Mouse (Mus musculus) MEL (cell line): ENCODE measurements around the gene Slc39a11.

Source experiments
- CTCF ChIP-seq, 3 experiments: IDR thresholded peaks in 2 of 3; conservative IDR thresholded peaks in 1 of 3; 2 replicates each; pipeline ENCODE4 v1.5.1; 2011 to 2012; ENCODE audit warnings: low read length in 3 of 3, low read depth in 2 of 3, mild to moderate bottlenecking in 2 of 3, improper control_type of control experiment in 1 of 3, inconsistent platforms in 1 of 3, mixed read lengths in 1 of 3, moderate library complexity in 1 of 3; ENCODE audit not compliant: control insufficient read depth in 1 of 3, insufficient read depth in 1 of 3, poor library complexity in 1 of 3, severe bottlenecking in 1 of 3
- E2F4 ChIP-seq: IDR thresholded peaks from 2 replicates; pipeline ENCODE4 v1.6.1; 2011; ENCODE audit warnings: low read depth, low read length, improper control_type of control experiment, borderline replicate concordance
- EP300 ChIP-seq, 2 experiments: IDR thresholded peaks; 2 replicates each; pipeline ENCODE4 v1.6.1; 2011; ENCODE audit warnings: improper control_type of control experiment in 2 of 2, low read length in 2 of 2, low read depth in 1 of 2, mild to moderate bottlenecking in 1 of 2
- GABPA ChIP-seq: IDR thresholded peaks from 2 replicates; pipeline ENCODE4 v1.6.1; 2012; ENCODE audit warnings: low read depth, mild to moderate bottlenecking, inconsistent platforms, low read length, improper control_type of control experiment, moderate library complexity
- HCFC1 ChIP-seq: IDR thresholded peaks from 2 replicates; pipeline ENCODE4 v1.6.1; 2012; ENCODE audit warnings: low read depth, mild to moderate bottlenecking, inconsistent platforms, low read length, improper control_type of control experiment, moderate library complexity
- MAFK ChIP-seq: IDR thresholded peaks from 2 replicates; pipeline ENCODE4 v1.6.1; 2011; ENCODE audit warnings: low read depth, mild to moderate bottlenecking, low read length, improper control_type of control experiment, borderline replicate concordance
- MXI1 ChIP-seq: IDR thresholded peaks from 2 replicates; pipeline ENCODE4 v1.6.1; 2011; ENCODE audit warnings: mild to moderate bottlenecking, low read depth, low read length, improper control_type of control experiment
- POLR2A ChIP-seq, 2 experiments: IDR thresholded peaks; 2 replicates each; pipeline ENCODE4 v1.6.1; 2011 to 2012; ENCODE audit warnings: low read length in 2 of 2, mild to moderate bottlenecking in 2 of 2, control low read depth in 1 of 2, improper control_type of control experiment in 1 of 2, low read depth in 1 of 2, moderate library complexity in 1 of 2; ENCODE audit not compliant: control insufficient read depth in 1 of 2, insufficient read depth in 1 of 2, poor library complexity in 1 of 2
- RCOR1 ChIP-seq: IDR thresholded peaks from 2 replicates; pipeline ENCODE4 v1.6.1; 2012; ENCODE audit warnings: low read depth, mild to moderate bottlenecking, inconsistent platforms, low read length, improper control_type of control experiment
- TBP ChIP-seq: IDR thresholded peaks from 2 replicates; pipeline ENCODE4 v1.8.0; 2011; ENCODE audit warnings: low read depth, low read length, improper control_type of control experiment
- TCF12 ChIP-seq: IDR thresholded peaks from 2 replicates; pipeline ENCODE4 v1.6.1; 2014; ENCODE audit warnings: low read depth, mild to moderate bottlenecking, inconsistent platforms, low read length, improper control_type of control experiment, moderate library complexity
- USF1 ChIP-seq: IDR thresholded peaks from 2 replicates; pipeline ENCODE4 v1.6.1; 2014; ENCODE audit warnings: low read depth, mild to moderate bottlenecking, inconsistent platforms, low read length, improper control_type of control experiment, moderate library complexity
- ZMIZ1 ChIP-seq: IDR thresholded peaks from 2 replicates; pipeline ENCODE4 v1.6.1; 2012; ENCODE audit warnings: low read depth, mild to moderate bottlenecking, inconsistent platforms, low read length, improper control_type of control experiment, moderate library complexity

GRCm38 (mm10) chr11:113648690-113649352 lies 1.1 kb downstream of the Slc39a11 start, which contains the start of gene Cog1:
- TF ChIP-seq CTCF (IDR thresholded peaks at IDR 0.05 in 2 of 3, conservative IDR thresholded peaks at IDR 0.05 in 1 of 3; ENCODE audit: control insufficient read depth in 1 of 3, insufficient read depth in 1 of 3, low read depth in 2 of 3, low read length in 3 of 3, poor library complexity in 1 of 3, severe bottlenecking in 1 of 3) (no peak), MXI1 (no peak), TCF12 (no peak), POLR2A (IDR thresholded peaks at IDR 0.05; ENCODE audit: control insufficient read depth in 1 of 2, insufficient read depth in 1 of 2, low read depth in 1 of 2, low read length in 2 of 2, poor library complexity in 1 of 2) (no peak), GABPA (no peak), HCFC1 (no peak), EP300 (IDR thresholded peaks at IDR 0.05; ENCODE audit: low read depth in 1 of 2, low read length in 2 of 2) (no peak), TBP (no peak), RCOR1 (no peak), MAFK (no peak), USF1 (no peak), ZMIZ1 (no peak), E2F4 (no peak)
